Mouse (Mus musculus): ENCODE results near the gene Vmn1r74.
"Not testable (repeated sequence)": the region's sequence is repeated elsewhere in the genome, so short reads cannot be mapped to it uniquely, and the experiment has no call there.

Gene Vmn1r74

GRCm38 (mm10) chr7:11833680-11834079 lies at the start of gene Vmn1r74:
TSS of gene Vmn1r74 (plus strand) at chr7:11833980.
- no peak for DNase-seq (ENCODE audit: low spot score in 2 of 2)

GRCm38 (mm10) chr7:11813751-11814150 lies 20.0 kb upstream of the Vmn1r74 start:
- DNase-seq (ENCODE audit: low spot score in 2 of 2) = no peak

- DNase-seq (ENCODE audit: low spot score in 2 of 2) = no peak
These were observed 11.6 kb upstream of the Vmn1r74 start for GRCm38 (mm10) chr7:11822166-11822565.

- DNase-seq (ENCODE audit: low spot score in 2 of 2) = not testable (repeated sequence)
These were observed 10.5 kb upstream of the Vmn1r74 start for GRCm38 (mm10) chr7:11823246-11823645.

- no peak for DNase-seq (ENCODE audit: low spot score in 2 of 2)
These were observed 40.5 kb downstream of the Vmn1r74 start, which contains the start of gene Vmn1r75 for GRCm38 (mm10) chr7:11874330-11874729. TSS of gene Vmn1r75 (plus strand) at chr7:11874630.
